In the genomic region with DNA sequence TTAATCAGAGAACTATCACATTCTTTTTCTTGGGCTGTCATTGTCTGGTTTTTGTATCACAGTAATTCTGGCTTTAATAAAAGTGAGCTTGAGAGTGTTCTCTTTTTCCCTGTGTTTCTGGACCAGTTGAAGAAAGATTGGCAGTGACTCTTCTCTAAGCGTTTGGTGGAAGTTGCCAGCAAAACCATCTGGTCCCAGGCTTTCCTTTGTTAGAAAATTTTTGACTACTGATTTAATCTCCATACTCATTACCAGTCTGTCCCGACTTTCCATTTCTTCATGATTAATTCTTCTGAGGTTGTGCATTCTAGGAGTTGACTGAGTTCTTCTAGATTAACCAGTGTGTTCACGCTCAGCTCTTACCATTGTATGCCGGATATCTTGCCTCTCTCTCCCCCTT, we compare ENCODE assay signal across 12 mouse cellular contexts.
A peak's percentile ranks its signal among the peaks of the same experiment; 100 is the strongest.
DNase-seq lines count a peak whose midpoint lies in the region; ATAC-seq and TF ChIP-seq lines count a peak whose summit lies in the region.
"Had no signal": no experiment of that assay in that cellular context is flagged by ENCODE, and none has a peak within 500 bp of the region (broad histone marks: within the 10 kb centered on the region; RNA-seq: fewer than 3 reads in every experiment).

No protein-coding gene starts in this region.

- H3K4me2 ChIP-seq in limb, embryonic 14.5 days (replicated peaks; ENCODE audit: low read depth, low read length, severe bottlenecking): no peak overlapping the region
- H3K4me2 ChIP-seq in forebrain, embryonic 16.5 days (ENCODE audit: low read length): no peak overlapping the region
- H3K4me2 ChIP-seq: embryonic facial prominence, embryonic 15.5 days had no signal

- H3K4me3 ChIP-seq in limb, embryonic 14.5 days (replicated peaks; ENCODE audit: low read length): no peak overlapping the region
- H3K4me3 ChIP-seq in limb, embryonic 10.5 days: no peak overlapping the region
- no peak overlapping the region for H3K4me3 ChIP-seq in forebrain, embryonic 16.5 days (replicated peaks; ENCODE audit: low read length)
- H3K4me3 ChIP-seq: embryonic facial prominence, embryonic 15.5 days; midbrain, embryonic 10.5 days had no signal

- no peak for ATAC-seq in limb, embryonic 14.5 days (ENCODE audit: low FRiP score, low read depth)
- peak; percentile 76 for ATAC-seq in forebrain, embryonic 16.5 days
- ATAC-seq: intestine, embryonic 16.5 days had no signal

- no peaks in the 10 kb centered on the region for H3K36me3 ChIP-seq in limb, embryonic 14.5 days (ENCODE audit: control insufficient read depth, insufficient read depth, low read length)
- H3K36me3 ChIP-seq in limb, embryonic 10.5 days: no peaks in the 10 kb centered on the region
- no peaks in the 10 kb centered on the region for H3K36me3 ChIP-seq in forebrain, embryonic 16.5 days (ENCODE audit: control insufficient read depth, insufficient read depth)
- H3K36me3 ChIP-seq: embryonic facial prominence, embryonic 15.5 days; midbrain, embryonic 10.5 days had no signal

- no peak overlapping the region for H3K9ac ChIP-seq in limb, embryonic 14.5 days (ENCODE audit: low read depth, low read length, severe bottlenecking)
- no peak overlapping the region for H3K9ac ChIP-seq in forebrain, embryonic 16.5 days (replicated peaks; ENCODE audit: low read depth, low read length)
- H3K9ac ChIP-seq: embryonic facial prominence, embryonic 15.5 days had no signal

- TF ChIP-seq POLR2A in limb, embryonic 14.5 days (IDR thresholded peaks at IDR 0.05; ENCODE audit: borderline replicate concordance, extremely low read depth, insufficient read depth, insufficient read length): no peak

- H3K27ac ChIP-seq in limb, embryonic 14.5 days (replicated peaks; ENCODE audit: low read depth, low read length): no peak overlapping the region
- no peak overlapping the region for H3K27ac ChIP-seq in limb, embryonic 10.5 days
- H3K27ac ChIP-seq in forebrain, embryonic 16.5 days (ENCODE audit: low read length): peak overlapping the region; percentile 45; the same call in 1 of the 2 replicates
- H3K27ac ChIP-seq: embryonic facial prominence, embryonic 15.5 days; midbrain, embryonic 10.5 days had no signal

- WGBS in limb, embryonic 14.5 days: 81% methylated on average over 4 of the region's 4 CpGs
- 88% methylated on average over 4 of the region's 4 CpGs for WGBS in limb, embryonic 10.5 days
- WGBS in forebrain, embryonic 16.5 days: 25% methylated on average over 4 of the region's 4 CpGs

- no peaks in the 10 kb centered on the region for H3K27me3 ChIP-seq in limb, embryonic 14.5 days (ENCODE audit: control insufficient read depth, insufficient read depth, low read length)
- no peaks in the 10 kb centered on the region for H3K27me3 ChIP-seq in limb, embryonic 10.5 days (ENCODE audit: low read depth, poor library complexity, severe bottlenecking)
- no peaks in the 10 kb centered on the region for H3K27me3 ChIP-seq in forebrain, embryonic 16.5 days (replicated peaks; ENCODE audit: control insufficient read depth, insufficient read depth, low read length)
- H3K27me3 ChIP-seq: CH12.LX; embryonic facial prominence, embryonic 15.5 days had no signal

- H3K9me3 ChIP-seq in limb, embryonic 14.5 days (ENCODE audit: control insufficient read depth, low read length): no peaks in the 10 kb centered on the region
- no peaks in the 10 kb centered on the region for H3K9me3 ChIP-seq in limb, embryonic 10.5 days (replicated peaks)
- H3K9me3 ChIP-seq in forebrain, embryonic 16.5 days (ENCODE audit: control insufficient read depth, low read length): no peaks in the 10 kb centered on the region
- H3K9me3 ChIP-seq: embryonic facial prominence, embryonic 15.5 days; midbrain, embryonic 10.5 days had no signal

- DNase-seq in limb, embryonic 14.5 days (ENCODE audit: low spot score): peak; percentile 5
- DNase-seq in limb, embryonic 10.5 days (ENCODE audit: low spot score): no peak
- DNase-seq in cerebellum, adult 18-20 months: peak; percentile 78 to 84
- DNase-seq in left cerebral cortex, postnatal 25 days (ENCODE audit: low spot score in 2 of 2): peak; percentile 10 to 72
- DNase-seq in yolk sac, embryonic 10.5 days (ENCODE audit: low spot score): no peak
- DNase-seq in ovary, postnatal 10 days (ENCODE audit: low spot score): no peak
- DNase-seq in heart, adult 8-10 months (ENCODE audit: low spot score): no peak

- intact Hi-C loops in left cerebral cortex, postnatal 25 days (cut with DNase I): no loop called here

- H3K4me1 ChIP-seq in limb, embryonic 14.5 days (ENCODE audit: control insufficient read depth, insufficient read depth, low read length): no peaks in the 10 kb centered on the region
- H3K4me1 ChIP-seq in limb, embryonic 10.5 days: no peaks in the 10 kb centered on the region
- peaks cover 7% of the 10 kb centered on the region for H3K4me1 ChIP-seq in forebrain, embryonic 16.5 days (replicated peaks; ENCODE audit: control insufficient read depth, insufficient read depth, low read length)
- H3K4me1 ChIP-seq: embryonic facial prominence, embryonic 15.5 days; midbrain, embryonic 10.5 days had no signal

Comparison
In these comparisons a context has a peak if more than half of its experiments do, and no peak if none do; other contexts are left out.
1. DNase-seq: peak in limb, embryonic 14.5 days (single experiment), cerebellum, adult 18-20 months (2 of 2) and left cerebral cortex, postnatal 25 days (2 of 2); none in limb, embryonic 10.5 days (single experiment), yolk sac, embryonic 10.5 days (single experiment), ovary, postnatal 10 days (single experiment) and heart, adult 8-10 months (single experiment).